Mouse (Mus musculus) hindbrain, embryonic 14.5 days (tissue): ENCODE data around the gene Vmn2r11. TPM values are rescaled to one million over a fixed set of nuclear protein-coding genes. Genes with fewer than 3 reads are reported as not detected.
"Not testable (repeated sequence)": the region's sequence is repeated elsewhere in the genome, so short reads cannot be mapped to it uniquely, and the experiment has no call there.

Source experiments
- ATAC-seq: fragments of 200-750 bp; cut with Nextera tagmentation; 2 replicates; pipeline ENCODE4 v1.8.0; 2017; ENCODE audit warnings: moderate number of reproducible peaks, mild to moderate bottlenecking, moderate TSS enrichment, moderate library complexity; ENCODE audit not compliant: low FRiP score
- DNase-seq: peaks from one replicate; pipeline ENCODE4 v3.0.0-alpha.2; 2015; ENCODE audit warnings: low spot score
- H3K27ac ChIP-seq: fragments of 300-500 bp; sonication (generic); 2 replicates; pipeline ENCODE4 v1.5.1; 2014; ENCODE audit warnings: mild to moderate bottlenecking, moderate library complexity
- H3K27me3 ChIP-seq: fragments of 300-500 bp; sonication (generic); 2 replicates; pipeline ENCODE4 v1.6.1; 2014; ENCODE audit warnings: mild to moderate bottlenecking, low read length, mixed read lengths; ENCODE audit not compliant: control insufficient read depth, insufficient read depth
- H3K36me3 ChIP-seq: fragments of 300-500 bp; sonication (generic); replicated peaks from 2 replicates; pipeline ENCODE4 v1.6.1; 2014; ENCODE audit not compliant: control insufficient read depth, insufficient read depth
- H3K4me1 ChIP-seq: fragments of 300-500 bp; sonication (generic); replicated peaks from 2 replicates; pipeline ENCODE4 v1.6.1; 2014; ENCODE audit warnings: antibody characterized with exemption, low read length, mixed read lengths; ENCODE audit not compliant: control insufficient read depth, insufficient read depth
- H3K4me2 ChIP-seq: fragments of 300-500 bp; sonication (generic); replicated peaks from 2 replicates; pipeline ENCODE4 v1.6.1; 2014; ENCODE audit warnings: mild to moderate bottlenecking, moderate library complexity
- H3K4me3 ChIP-seq: fragments of 300-500 bp; sonication (generic); replicated peaks from 2 replicates; pipeline ENCODE4 v1.5.1; 2014; ENCODE audit warnings: mild to moderate bottlenecking, low read length
- H3K9ac ChIP-seq: fragments of 300-500 bp; sonication (generic); 2 replicates; pipeline ENCODE4 v1.6.1; 2014
- H3K9me3 ChIP-seq: fragments of 300-500 bp; sonication (generic); 2 replicates; pipeline ENCODE4 v1.6.1; 2016; ENCODE audit warnings: low read length; ENCODE audit not compliant: control insufficient read depth
- WGBS: fragments of 180-500 bp; shearing (Covaris S2); extraction: QIAGEN DNeasy Blood & Tissue Kit; methylation state at CpG from one replicate; pipeline ENCODE4 v1.1.7; 2014; 5-methylcytosine and 5-hydroxymethylcytosine counted together
- polyA plus RNA-seq: library from polyadenylated mRNA; unstranded; fragments of >200 nt; fragmentation: Nextera tagmentation; extraction: Ambion mirVana; gene quantifications from 2 replicates; pipeline ENCODE4 v1.2.1, GENCODE M21; 2014

The Vmn2r11 gene
- polyA plus RNA-seq: not detected in 2 replicates

- not testable (repeated sequence) for ATAC-seq, H3K27ac ChIP-seq, H3K4me2 ChIP-seq, H3K9ac ChIP-seq, DNase-seq, H3K27me3 ChIP-seq, H3K4me3 ChIP-seq, H3K4me1 ChIP-seq, H3K36me3 ChIP-seq
- peaks cover 26% of the 10 kb centered on the region; the same call in 1 of the 2 replicates for H3K9me3 ChIP-seq
- 88% methylated on average over 3 of the region's 3 CpGs for WGBS
These were observed at the start of gene Vmn2r11 for GRCm38 (mm10) chr5:109059469-109059868. Vmn2r11 (minus strand) TSS chr5:109059569.

- DNase-seq, H3K36me3 ChIP-seq: not testable (repeated sequence)
- 86% methylated on average over 5 of the region's 5 CpGs for WGBS
These were observed 38.5 kb upstream of the Vmn2r11 start, which contains the start of gene Vmn2r12 for GRCm38 (mm10) chr5:109097850-109098249. Vmn2r12 (minus strand) TSS chr5:109097950.

GRCm38 (mm10) chr5:109096482-109096881 lies 37.1 kb upstream of the Vmn2r11 start:
- not testable (repeated sequence) for H3K36me3 ChIP-seq, H3K4me1 ChIP-seq, H3K4me2 ChIP-seq, H3K4me3 ChIP-seq, H3K9ac ChIP-seq, H3K27ac ChIP-seq, ATAC-seq, H3K27me3 ChIP-seq, DNase-seq
- WGBS: 81% methylated on average over 3 of the region's 3 CpGs
- H3K9me3 ChIP-seq: peaks cover 18% of the 10 kb centered on the region; the same call in 1 of the 2 replicates

More at GRCm38 (mm10) chr5:109097850-109098249, 38.5 kb upstream of the Vmn2r11 start, which contains the start of gene Vmn2r12:
- H3K9me3 ChIP-seq: peaks cover 14% of the 10 kb centered on the region; the same call in 1 of the 2 replicates
- not testable (repeated sequence) for H3K27me3 ChIP-seq, ATAC-seq, H3K9ac ChIP-seq, H3K27ac ChIP-seq, H3K4me3 ChIP-seq, H3K4me1 ChIP-seq, H3K4me2 ChIP-seq

- H3K4me2 ChIP-seq, H3K27ac ChIP-seq, ATAC-seq, DNase-seq, H3K36me3 ChIP-seq, H3K9me3 ChIP-seq, H3K9ac ChIP-seq, H3K27me3 ChIP-seq, H3K4me3 ChIP-seq, H3K4me1 ChIP-seq: not testable (repeated sequence)
- 48% methylated on average over 4 of the region's 4 CpGs for WGBS
These were observed 12.6 kb upstream of the Vmn2r11 start for GRCm38 (mm10) chr5:109072016-109072415.

GRCm38 (mm10) chr5:109055286-109055685 lies 4.1 kb downstream of the Vmn2r11 start:
- H3K36me3 ChIP-seq: no peaks in the 10 kb centered on the region
- peaks cover 28% of the 10 kb centered on the region; the same call in 1 of the 2 replicates for H3K9me3 ChIP-seq
- 74% methylated on average over 1 of the region's 1 CpGs for WGBS
- H3K9ac ChIP-seq: no peak overlapping the region
- H3K4me1 ChIP-seq: no peaks in the 10 kb centered on the region
- no peak overlapping the region for H3K4me2 ChIP-seq
- H3K27me3 ChIP-seq: no peaks in the 10 kb centered on the region
- ATAC-seq (no peak), DNase-seq (no peak)
- H3K27ac ChIP-seq: no peak overlapping the region
- H3K4me3 ChIP-seq: no peak overlapping the region

- peaks cover 6% of the 10 kb centered on the region; the same call in 1 of the 2 replicates for H3K9me3 ChIP-seq
- no peak overlapping the region for H3K27ac ChIP-seq
- H3K4me3 ChIP-seq: no peak overlapping the region
- DNase-seq (no peak), ATAC-seq (no peak)
- no peaks in the 10 kb centered on the region for H3K27me3 ChIP-seq
- H3K9ac ChIP-seq: no peak overlapping the region
- no peaks in the 10 kb centered on the region for H3K36me3 ChIP-seq
- H3K4me1 ChIP-seq: no peaks in the 10 kb centered on the region
- H3K4me2 ChIP-seq: no peak overlapping the region
These were observed 26.8 kb downstream of the Vmn2r11 start for GRCm38 (mm10) chr5:109032591-109032990.

GRCm38 (mm10) chr5:109006427-109006826 lies 52.9 kb downstream of the Vmn2r11 start, which contains the start of gene Vmn2r10:
Vmn2r10 (minus strand) TSS chr5:109006527.
- not testable (repeated sequence) for H3K4me2 ChIP-seq

More at GRCm38 (mm10) chr5:109006427-109006826, 52.9 kb downstream of the Vmn2r11 start, which contains the start of gene Vmn2r10:
- not testable (repeated sequence) for H3K27ac ChIP-seq, H3K9ac ChIP-seq, H3K36me3 ChIP-seq, H3K4me1 ChIP-seq, ATAC-seq, H3K27me3 ChIP-seq, H3K9me3 ChIP-seq, DNase-seq, H3K4me3 ChIP-seq

Other genes with a start within 250 kb of the Vmn2r11 start
- gene Vmn2r9, start 207.0 kb downstream of the Vmn2r11 start, polyA plus RNA-seq: not detected in 2 replicates
- gene Vmn2r10, start 53.0 kb downstream of the Vmn2r11 start, polyA plus RNA-seq: not detected in 2 replicates
- gene Vmn2r12, start 38.4 kb upstream of the Vmn2r11 start, polyA plus RNA-seq: not detected in 2 replicates
- gene Vmn2r13, start 132.6 kb upstream of the Vmn2r11 start, polyA plus RNA-seq: not detected in 2 replicates
- not detected in 2 replicates for gene Vmn2r14, start 165.1 kb upstream of the Vmn2r11 start, polyA plus RNA-seq
- not detected in 2 replicates for gene Vmn2r15, start 238.1 kb upstream of the Vmn2r11 start, polyA plus RNA-seq